Mouse (Mus musculus): ENCODE measurements around the gene Tmem164.
"Not testable (repeated sequence)": the region's sequence is repeated elsewhere in the genome, so short reads cannot be mapped to it uniquely, and the experiment has no call there.

Tmem164 gene

GRCm38 (mm10) chrX:142681056-142681615 lies at the start of gene Tmem164:
Gene Tmem164 (plus strand): TSS chrX:142681406.
- CTCF ChIA-PET: no interaction called here

DNA sequence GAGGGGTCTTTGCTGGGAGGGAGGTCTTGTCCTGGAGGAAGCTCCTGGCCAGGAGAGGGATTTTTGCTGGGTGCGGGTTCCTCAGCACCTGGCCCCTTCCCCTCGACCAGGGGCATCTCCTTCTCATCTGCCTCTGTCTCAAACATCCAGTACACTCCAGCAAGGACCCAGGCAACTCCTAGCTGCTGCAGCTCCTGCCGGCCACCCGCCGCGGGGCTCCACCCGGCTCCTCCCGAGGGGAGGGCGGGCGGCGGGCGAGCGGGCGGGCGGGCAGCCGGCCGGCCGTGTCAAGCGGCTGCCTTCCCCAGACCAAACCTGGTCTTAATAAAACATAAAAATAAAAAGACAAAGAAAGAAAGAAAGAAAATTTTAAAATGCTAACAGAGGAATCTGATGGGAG lies 48.2 kb upstream of the Tmem164 start:
- CTCF ChIA-PET: not testable (repeated sequence)

DNA sequence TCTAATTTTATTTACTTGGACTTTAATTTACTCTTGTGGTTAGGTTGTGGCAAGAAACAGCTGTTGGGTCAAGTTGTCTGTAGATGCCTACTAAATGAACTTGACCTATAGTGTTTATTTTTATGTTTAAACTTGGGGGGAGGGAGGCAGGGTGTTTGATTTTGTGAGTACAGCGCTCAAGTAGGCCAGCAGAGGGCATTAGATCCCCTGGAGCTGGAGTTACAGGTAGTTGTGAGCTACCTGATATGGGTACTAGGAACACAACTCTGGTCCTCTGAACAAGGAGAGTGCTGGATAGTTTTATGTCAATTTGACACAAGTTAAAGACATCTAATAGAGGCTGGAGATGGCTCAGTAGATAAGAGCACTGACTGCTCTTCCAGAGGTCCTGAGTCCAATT lies 34.0 kb upstream of the Tmem164 start:
- CTCF ChIA-PET: no interaction called here

DNA sequence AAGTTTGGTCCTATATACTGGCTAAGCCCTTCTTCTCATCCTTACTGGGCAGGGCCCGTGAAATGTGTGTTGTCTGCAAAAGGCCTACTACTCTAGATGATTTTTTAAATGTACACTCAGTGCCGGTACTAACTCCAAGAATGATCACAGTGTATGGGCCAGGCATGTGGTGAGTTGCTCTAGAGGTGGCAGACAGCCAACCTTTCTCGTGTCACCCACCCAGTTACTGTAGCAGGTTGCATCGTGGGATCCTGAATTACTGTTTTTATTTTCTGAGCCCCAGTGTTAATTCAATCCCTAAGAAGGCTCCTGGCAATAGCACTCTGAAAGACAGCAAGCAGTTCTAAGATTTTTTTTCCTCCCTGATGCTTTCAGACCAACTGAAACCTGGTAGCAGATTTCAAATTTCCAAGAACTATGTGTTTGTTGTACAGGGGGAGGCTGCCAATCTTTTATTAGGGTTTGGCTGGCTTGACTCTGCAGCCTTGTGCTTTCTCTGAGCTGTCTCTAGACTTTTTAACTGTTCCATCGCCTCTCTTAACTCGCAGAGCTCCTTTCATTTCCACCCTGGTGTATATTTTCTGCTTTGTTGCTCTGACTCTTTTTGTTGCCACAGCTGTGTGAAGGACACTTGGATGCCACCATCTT lies 31.0 kb upstream of the Tmem164 start:
- CTCF ChIA-PET: no interaction called here

DNA sequence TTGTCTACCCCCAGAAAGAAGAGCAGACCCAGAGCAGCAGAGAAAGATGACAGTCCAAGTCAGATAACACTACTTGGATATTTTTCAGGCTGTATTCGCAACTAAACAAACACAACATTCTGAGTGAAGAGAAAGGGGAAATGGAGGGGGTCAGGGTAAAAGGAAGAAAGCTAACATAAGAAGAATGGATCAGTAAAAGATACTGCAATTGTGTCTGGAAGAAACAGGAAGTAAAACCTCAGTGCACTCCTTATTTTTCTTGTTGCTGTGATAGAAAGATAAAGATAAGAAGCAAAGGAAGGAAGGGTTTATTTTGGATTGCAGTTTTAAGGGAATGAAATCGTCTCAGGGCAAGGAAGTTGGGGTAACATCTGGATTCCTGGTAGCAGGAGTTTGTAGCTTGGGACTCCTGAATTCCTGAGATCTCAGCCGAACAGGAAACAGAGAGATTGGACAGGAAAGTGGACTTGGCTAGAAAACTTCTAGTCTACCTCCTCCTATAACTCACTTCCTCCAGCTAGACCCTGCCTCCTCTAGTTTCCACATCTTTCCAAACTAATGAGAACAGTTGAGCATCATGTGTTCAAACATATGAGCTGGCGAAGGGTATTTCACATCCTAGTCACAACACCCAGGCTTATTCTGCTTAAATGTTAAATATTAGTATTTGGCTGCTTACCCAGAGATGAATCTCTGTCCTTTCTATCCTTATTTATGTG lies 16.3 kb upstream of the Tmem164 start:
- CTCF ChIA-PET: no interaction called here

DNA sequence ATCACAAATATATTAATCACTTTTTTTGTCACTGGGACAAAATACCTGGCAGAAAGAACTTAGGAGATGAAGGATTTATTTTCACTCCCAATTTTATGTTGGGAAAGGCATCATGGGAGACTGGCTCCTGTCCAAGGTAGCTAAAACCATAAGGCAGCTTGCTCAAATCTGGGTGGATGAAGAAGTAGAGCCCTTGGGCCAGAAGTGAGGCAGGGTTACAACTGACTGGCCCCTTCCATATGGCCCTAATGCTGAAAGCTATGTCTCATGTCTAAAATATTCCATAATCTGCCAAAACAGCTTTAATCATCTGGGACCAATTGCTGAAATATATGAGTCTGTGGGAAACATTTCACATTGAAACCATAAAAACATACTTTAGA lies 15.8 kb upstream of the Tmem164 start:
- CTCF ChIA-PET: no interaction called here

DNA sequence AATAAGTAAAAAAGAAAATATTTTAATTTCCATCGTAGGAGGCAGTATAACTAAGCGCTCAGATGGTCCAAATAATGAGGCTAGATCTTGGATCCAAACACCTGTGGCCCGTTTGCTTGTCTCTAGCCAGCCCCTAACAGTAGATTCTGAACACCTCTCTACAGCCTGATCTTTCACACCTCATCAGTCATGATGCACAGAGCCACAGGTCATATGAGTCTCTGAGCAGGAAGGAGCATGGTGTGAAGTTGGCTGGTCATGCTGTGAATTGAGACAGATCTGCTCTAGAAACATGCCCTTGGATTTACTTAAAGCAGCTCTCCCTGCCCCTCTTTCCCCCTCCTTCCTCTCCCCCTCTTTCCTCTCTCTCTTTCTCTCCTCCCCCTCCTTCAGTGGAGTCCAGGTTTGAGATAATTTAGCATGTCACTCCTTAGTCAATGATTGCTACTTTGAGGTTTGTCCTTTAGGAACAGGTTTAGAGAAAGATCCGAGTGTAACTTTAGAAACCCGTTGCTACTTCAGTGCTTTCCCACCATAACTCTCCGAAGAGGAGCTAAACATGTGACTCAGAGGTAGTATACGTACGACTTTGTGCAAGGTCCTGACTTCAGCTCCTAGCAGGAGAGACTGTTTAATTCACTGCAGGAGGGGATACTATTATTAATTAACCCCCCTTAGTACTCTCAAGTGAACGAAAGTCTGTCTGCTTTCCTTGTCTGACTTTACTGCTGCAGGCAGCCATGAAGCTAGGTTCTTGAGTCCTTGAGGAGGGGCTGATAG lies 11.7 kb upstream of the Tmem164 start:
- CTCF ChIA-PET: no interaction called here

DNA sequence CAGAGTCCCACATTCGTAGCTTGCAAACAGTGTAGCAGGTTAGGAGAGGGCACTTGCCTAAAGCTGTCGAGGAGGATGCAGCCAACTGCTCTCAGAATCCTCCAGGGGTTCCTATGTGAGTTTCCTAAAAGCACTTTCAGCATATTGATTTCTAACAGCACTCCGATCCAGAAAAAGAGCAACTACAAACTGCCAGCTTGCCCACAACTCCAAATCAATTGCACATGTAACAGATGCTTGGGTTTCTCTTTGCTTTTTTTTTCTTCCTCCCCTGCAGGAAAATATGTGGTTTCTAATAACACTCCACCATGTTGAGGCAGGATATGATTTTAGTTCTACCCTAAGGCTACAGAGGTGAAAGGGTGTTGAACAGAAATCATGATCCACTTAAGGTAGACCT lies 11.1 kb upstream of the Tmem164 start:
- CTCF ChIA-PET: no interaction called here

- CTCF ChIA-PET: no interaction called here
Measured at GRCm38 (mm10) chrX:142671141-142671540, 10.1 kb upstream of the Tmem164 start.

- CTCF ChIA-PET: no interaction called here
Measured at GRCm38 (mm10) chrX:142672701-142673100, 8.5 kb upstream of the Tmem164 start.

DNA sequence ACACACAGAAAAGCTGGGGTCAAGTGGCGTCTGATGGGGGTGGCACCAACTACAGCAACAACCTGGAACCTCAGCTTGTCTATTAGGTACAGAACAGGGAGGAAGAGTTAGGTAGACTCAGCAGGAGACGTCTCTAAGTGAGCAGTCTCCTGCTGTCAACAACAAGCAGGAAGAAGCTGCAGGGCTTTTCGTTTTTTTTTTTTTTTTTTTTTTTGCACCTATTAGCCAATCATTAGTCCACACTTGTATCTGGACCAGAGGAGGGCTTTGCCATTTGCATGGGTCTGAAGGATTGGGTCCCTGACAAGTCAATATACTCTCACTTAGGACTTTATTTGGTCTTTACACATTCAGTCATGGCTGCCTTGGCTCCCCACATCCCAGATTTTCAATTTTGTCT lies 4.0 kb upstream of the Tmem164 start:
- CTCF ChIA-PET: interaction anchor here (0.6 kb wide), 1 partner anchor 304 kb away, joined by 3 read pairs; no protein-coding TSS in a partner anchor

DNA sequence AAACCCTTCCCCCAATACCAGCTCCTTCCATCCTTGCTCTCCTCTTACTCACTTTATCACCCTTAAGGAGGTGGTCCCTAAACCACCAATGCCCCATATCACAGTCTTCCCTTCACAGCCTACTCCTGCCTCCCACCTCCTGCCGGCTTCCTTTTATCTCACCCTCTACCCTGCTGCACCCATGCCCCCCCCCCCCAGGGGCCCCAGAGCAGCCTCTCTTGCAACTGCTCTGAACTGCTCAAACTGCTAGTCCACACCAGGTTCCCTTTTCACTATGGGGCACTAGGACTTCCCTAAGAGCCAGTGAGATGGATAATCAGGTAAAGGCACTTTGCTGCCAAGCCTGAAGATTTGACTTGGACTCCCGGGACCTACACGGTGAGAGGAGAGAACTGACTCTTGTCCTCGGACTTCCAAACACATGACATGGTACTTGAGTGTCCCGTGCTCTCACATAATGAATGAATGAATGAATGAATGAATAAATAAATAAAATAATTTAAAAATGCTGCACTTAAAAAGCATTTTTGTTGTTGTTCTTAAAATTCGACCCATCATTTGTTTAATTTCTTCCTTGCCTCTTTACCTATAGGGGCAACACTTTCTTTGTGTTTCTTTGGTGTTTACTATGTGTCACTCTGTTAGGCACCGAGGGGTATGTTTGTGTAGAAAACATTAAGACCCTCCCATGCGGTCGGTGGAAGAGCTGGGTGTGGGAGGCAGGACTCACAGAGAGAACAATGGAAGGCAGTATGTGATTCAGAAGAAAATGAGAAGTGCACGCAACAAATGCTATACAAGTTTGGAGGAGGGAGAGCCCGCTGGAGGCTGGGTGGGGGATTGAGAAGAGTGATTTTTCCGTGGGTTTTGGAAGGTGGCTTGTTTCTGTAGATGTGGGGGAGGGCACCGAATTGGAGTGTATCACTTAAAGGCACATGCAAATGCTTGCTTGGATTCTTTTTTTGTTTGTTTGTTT lies 2.4 kb upstream of the Tmem164 start:
- CTCF ChIA-PET: no interaction called here

- CTCF ChIA-PET: no interaction called here
Measured at GRCm38 (mm10) chrX:142679502-142680250, 1.5 kb upstream of the Tmem164 start.

DNA sequence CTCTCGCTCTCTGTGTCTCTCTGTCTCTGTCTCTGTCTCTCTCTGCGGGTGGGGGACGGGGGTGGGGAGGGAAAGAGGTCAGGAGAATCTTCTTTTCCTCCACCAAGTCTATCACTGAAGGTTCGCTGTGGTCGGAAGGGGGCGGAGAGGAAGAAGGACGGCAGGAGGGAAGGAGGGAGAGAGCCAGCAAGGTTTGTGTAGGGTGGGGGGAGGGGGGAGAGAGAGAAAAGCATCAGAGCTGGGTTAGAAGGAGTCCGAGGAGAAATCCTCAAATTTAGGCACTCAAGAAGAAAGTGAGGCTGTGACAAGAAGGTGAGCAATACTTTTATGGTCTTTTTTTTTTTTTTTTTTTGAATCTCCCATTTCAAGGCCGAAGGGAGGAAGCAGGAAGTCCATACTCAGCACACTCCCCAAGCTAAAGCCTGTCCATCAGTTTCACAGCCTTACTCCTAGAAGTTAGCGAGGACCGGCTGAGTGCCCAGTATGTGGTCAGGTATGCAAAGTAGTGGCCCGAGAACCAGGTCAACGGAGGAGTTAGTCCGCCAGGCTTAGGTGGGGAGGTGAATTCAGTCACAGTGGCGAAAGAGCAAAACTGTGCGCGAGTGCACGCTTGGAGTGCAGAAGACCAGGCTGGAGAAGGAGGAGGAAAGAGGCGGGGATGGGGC lies 683 bp upstream of the Tmem164 start:
- CTCF ChIA-PET: no interaction called here

- CTCF ChIA-PET: interaction anchor here (0.7 kb wide), 1 partner anchor 122 kb away, joined by 4 read pairs; no protein-coding TSS in a partner anchor
Measured at GRCm38 (mm10) chrX:142681616-142682141, 473 bp downstream of the Tmem164 start.

DNA sequence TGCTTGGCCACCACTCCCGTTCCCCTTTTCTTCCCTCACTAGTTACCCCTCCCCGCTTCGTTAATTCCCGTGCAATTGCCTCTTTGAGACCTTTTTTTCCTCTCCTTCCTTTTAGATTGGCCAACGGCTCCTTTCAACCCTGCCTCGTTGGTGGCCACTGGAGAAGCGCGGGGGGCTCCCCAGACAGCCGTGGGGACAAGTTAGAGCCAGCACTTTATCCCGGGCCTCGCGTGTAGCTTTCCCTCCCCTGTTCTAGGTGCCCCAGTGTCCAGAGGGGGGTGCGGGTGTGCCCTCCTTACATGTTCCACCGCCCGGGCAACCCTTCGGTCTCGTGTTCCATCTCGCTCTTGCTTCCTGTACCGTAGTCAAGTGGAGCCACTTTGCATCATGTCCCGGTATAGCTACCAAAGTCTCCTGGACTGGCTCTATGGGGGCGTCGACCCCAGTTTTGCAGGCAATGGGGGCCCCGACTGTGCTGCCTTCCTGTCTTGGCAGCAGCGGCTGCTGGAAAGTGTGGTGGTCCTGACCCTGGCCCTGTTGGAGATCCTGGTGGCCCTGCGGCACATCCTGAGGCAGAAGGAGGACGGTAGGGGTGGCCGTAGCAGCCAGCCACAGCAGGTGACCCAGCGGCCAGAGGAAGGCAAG lies 1.1 kb downstream of the Tmem164 start:
- CTCF ChIA-PET: interaction anchor here (0.6 to 0.7 kb wide), 2 partner anchors 121 to 486 kb away, joined by 4 to 6 read pairs; partner anchors contain the start of gene Gucy2f

DNA sequence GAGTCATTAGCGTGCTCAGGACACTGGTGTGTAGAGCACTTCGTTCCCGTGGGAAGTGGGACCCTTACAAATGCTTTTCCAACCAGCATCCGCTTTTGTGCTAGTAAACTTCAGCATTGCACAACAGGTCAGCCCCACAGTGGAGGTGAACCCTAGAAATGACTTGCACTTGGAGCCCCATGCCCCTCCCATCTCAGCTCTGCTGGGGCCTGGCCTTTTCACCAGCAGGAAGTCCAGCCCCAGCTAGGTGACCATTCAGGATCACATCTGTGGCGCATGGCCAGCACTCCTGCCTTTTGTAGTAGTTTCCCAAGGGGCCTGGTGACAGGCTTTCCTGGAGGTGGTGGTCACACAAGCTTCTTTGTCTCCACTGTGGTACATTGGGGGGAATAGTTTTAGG lies 1.8 kb downstream of the Tmem164 start:
- CTCF ChIA-PET: interaction anchor here (0.6 kb wide), 2 partner anchors 284 to 486 kb away, joined by 3 to 6 read pairs; partner anchors contain the start of gene Gucy2f

DNA sequence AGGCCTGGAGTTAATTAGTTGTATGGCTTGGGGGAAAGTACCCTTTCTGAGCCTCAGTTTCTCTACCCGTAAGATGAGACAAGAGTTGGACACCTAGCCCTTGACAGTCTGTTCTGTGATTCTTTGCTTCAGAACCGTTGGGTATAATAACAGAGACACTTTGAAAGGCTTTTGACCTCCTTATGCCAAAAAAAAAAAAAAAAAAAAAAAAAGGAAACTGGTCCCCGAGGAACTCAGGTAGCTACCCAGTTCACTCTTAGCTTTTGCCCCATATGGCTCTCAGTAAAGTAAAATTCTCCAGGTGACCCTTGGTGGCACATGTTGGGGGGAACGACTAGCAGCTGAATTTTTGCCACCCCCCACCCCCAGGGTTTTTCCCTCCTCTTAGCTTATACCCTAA lies 3.5 kb downstream of the Tmem164 start:
- CTCF ChIA-PET: no interaction called here

- CTCF ChIA-PET: interaction anchor here (0.6 kb wide), 1 partner anchor 32 kb away, joined by 12 read pairs; no protein-coding TSS in a partner anchor
Measured at GRCm38 (mm10) chrX:142685676-142686075, 4.5 kb downstream of the Tmem164 start.

Measured in spleen, embryonic (tissue).